Mouse (Mus musculus) ovary, postnatal 14 days (tissue): ENCODE data around the gene Il16.
A peak's percentile ranks its signal among the peaks of the same experiment; 100 is the strongest.

ENCODE experiments used
- DNase-seq: peaks from one replicate; pipeline ENCODE4 v3.0.0; 2022; ENCODE audit warnings: low spot score

The Il16 gene

DNA sequence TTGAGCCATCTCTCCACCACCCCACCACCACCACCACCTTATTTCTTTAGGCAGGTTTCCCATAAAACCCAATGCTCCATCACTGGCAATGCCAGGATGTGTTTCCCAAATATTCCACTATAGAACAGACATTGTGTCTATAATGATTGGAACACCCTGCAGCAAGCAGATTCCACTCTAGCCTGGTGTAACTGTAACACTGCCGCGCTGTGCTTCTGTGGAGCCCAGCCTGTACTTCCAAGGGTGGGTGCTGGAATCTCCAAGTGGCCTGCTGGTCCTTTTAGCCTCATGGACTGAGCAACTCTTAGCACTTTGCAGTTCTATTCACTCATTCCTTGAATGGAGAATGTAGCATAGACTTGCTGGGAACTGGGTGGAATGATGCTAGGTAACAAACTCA is 138.7 kb downstream of the Il16 start:
- no peak for DNase-seq

DNA sequence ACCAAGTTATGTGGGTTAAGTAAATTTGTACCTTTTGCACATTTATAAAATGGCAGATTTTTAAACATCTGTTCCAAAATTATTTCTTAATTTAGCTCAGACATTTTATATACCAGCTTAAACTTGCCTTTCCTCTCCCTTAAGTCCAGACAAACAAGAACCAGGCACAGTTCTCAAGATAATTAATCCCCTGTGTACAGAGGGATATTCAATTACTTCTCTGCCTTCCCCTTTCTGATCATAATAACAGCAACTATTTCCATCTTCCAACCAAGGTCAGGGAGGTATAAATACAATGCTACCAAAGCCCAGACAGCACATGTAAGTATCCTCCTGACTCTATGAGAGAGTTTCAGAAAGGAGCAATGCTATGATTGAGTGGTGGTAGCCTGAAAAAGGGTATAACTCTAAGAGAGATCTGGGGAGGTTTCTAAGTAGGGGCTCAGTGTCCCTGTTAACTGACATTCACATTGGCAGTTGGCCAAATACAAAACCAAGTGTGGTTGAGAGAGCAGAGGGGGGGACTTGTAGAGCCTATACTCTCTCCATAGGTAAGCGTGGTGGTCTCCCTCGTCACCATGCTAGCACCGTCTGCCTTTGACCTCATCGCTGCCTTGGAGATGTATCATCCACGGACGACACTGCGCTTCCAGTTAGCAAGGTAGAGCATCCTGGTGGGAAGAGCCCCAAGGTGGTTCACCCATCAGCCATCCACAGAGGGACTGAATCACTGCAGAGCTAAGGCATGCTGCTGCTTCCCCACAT is 141.2 kb downstream of the Il16 start:
- DNase-seq = no peak

DNA sequence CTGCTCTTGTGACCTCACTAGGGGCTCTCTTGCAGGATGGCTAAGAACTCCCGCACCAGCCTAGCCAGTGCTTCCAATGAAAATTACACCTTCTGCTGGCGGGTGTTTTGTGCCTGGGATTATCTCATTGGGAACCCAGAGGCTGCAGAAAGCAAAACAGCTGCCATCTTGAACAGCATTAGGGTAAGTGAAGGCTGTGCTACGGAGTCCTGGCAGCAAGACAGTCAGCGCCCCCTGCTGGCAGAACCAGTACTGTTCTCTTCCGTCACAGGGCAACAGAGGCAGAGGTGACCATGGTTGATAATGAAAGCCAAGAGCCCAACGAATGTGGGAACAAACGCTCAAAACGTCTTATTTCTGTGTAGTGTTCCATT is 145.6 kb downstream of the Il16 start:
- peak; percentile 20 for DNase-seq

DNA sequence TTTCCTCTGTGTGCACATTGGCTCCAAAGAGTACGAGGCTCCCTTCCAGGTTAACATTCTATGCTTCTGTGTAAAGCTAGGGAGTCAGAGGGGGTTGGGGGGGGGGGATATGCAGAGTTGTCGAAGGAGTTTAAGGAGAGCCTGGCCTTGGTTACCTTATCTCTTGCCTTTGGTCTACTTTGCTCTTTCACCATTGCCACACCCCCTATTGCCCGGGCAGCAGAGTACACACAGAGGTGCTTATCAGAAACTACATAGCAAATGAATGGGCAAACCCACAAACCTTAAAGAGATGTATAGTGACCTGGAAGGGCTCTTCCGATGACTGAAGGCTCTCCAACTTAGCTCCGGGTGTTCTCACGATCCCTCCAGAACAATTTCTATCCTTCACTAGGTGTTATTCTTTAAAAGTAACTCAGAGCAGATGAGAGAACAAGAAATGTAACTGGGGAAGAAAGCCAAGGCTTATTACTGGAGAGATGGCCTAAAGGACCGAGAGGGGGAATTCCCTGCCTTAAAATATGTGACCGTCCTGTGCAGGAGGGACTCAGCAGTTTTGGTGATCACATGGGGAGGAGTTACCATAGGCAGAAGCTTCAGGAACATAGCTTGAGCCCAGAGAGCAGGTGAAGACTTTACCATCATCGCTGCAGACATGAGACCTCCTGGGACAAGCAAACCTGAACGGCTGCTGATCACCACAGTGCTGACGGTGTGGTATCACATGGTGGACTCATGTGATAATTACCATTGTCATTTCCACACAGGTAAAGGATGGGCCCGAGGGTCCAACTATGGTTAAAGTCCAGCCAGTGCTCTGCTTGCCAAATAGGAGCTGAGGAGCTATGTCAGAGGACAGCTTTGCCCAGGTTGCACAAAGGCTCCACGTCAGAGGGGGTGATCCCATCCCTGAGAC is 146.3 kb downstream of the Il16 start:
- DNase-seq = no peak

DNA sequence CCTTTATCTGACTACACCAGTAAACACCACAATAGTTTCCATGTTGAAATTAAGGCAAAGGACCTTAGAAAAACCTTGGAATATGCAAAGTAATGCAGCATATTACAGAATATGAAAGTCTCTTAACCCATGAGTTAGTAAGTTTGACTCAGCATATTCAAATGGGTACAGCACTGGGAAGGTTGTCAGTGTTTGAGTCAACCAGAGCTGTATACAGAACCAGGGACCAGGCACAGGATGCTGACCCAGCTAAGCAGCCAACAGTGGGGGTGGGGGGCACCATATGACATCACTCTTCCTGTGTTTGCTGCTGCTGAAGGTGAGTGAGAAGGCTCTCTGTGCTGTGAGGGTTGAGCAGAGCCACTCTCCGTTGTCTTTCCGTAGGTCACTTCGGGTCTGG is 148.5 kb downstream of the Il16 start:
- DNase-seq = no peak

DNA sequence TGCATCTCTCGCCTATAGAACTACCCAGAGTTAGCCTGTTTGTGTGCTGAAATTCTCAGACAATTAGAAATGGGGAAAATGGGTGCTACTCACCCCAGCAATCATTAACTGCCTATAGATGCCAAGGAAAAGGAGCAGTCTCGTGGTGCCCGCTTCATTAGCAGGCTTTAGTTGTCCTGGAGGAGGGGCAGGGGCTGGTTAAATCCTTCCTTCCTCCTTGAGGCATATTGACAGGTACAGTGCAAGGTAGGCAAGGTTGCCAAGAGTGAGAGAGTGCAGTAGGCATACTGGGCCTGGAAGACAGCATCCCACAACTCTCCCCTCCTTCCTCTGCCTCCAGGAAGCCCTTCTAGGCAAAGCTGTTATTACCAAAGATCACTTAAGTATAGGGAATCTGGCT is 151.5 kb downstream of the Il16 start:
- DNase-seq = no peak
